16 mouse cellular contexts compared by ENCODE assay signal in genomic region chr16:93552686-93553513, GRCm38 (mm10). TPM values are rescaled to one million over a fixed set of nuclear protein-coding genes. Genes with fewer than 3 reads are reported as not detected.
DNase-seq lines count a peak whose midpoint lies in the region; ATAC-seq and TF ChIP-seq lines count a peak whose summit lies in the region.
"Had no signal": no experiment of that assay in that cellular context is flagged by ENCODE, and none has a peak within 500 bp of the region (broad histone marks: within the 10 kb centered on the region; RNA-seq: fewer than 3 reads in every experiment).

No protein-coding gene starts in this region.

- H3K9ac ChIP-seq in limb, embryonic 14.5 days (ENCODE audit: low read depth, low read length, severe bottlenecking): no peak overlapping the region
- no peak overlapping the region for H3K9ac ChIP-seq in hindbrain, postnatal 0 days (replicated peaks; ENCODE audit: low read length)
- H3K9ac ChIP-seq: intestine, embryonic 15.5 days; limb, embryonic 13.5 days had no signal

- TF ChIP-seq CTCF in hindbrain, postnatal 0 days (IDR thresholded peaks at IDR 0.05; ENCODE audit: low read depth): no peak

- no peak for TF ChIP-seq POLR2A in limb, embryonic 14.5 days (IDR thresholded peaks at IDR 0.05; ENCODE audit: borderline replicate concordance, extremely low read depth, insufficient read depth, insufficient read length)

- DNase-seq in CD4-positive, CD25-positive, alpha-beta regulatory T cell, adult 2 months (ENCODE audit: low read depth, low spot score): peak; percentile 71
- DNase-seq in embryonic facial prominence, embryonic 10.5 days (ENCODE audit: low spot score): no peak
- DNase-seq in limb, embryonic 14.5 days (ENCODE audit: low spot score): no peak
- peak; percentile 47 to 58 for DNase-seq in spleen, postnatal 36 days (ENCODE audit: low spot score in 2 of 2)
- no peak for DNase-seq in kidney, postnatal 4 days
- DNase-seq in hindbrain, postnatal 0 days (ENCODE audit: low spot score): no peak
- no peak for DNase-seq in hindbrain, embryonic 10.5 days (ENCODE audit: low spot score)
- DNase-seq: cerebellum, adult 2 months; heart, adult 11 months; kidney, postnatal 36 days; lung, postnatal 10 days; right cerebral cortex, postnatal 14 days had no signal

- peaks cover 33% of the 10 kb centered on the region for H3K4me1 ChIP-seq in embryonic facial prominence, embryonic 10.5 days
- peaks cover 4% of the 10 kb centered on the region; the same call in 1 of the 2 replicates for H3K4me1 ChIP-seq in limb, embryonic 14.5 days (ENCODE audit: control insufficient read depth, insufficient read depth, low read length)
- no peaks in the 10 kb centered on the region for H3K4me1 ChIP-seq in hindbrain, postnatal 0 days (ENCODE audit: insufficient read depth, low read length)
- H3K4me1 ChIP-seq in hindbrain, embryonic 10.5 days (replicated peaks): peaks cover 11% of the 10 kb centered on the region
- H3K4me1 ChIP-seq: intestine, embryonic 15.5 days had no signal

- ATAC-seq in limb, embryonic 14.5 days (ENCODE audit: low FRiP score, low read depth): peak; percentile 30; the same call in 1 of the 2 replicates
- ATAC-seq in hindbrain, postnatal 0 days: no peak
- ATAC-seq in erythroid progenitor cell, adult 5-6 weeks (replicated peaks; ENCODE audit: low FRiP score, poor library complexity, severe bottlenecking): no peak
- ATAC-seq: intestine, embryonic 15.5 days; midbrain, embryonic 16.5 days had no signal

- no peaks in the 10 kb centered on the region for H3K27me3 ChIP-seq in embryonic facial prominence, embryonic 10.5 days (replicated peaks; ENCODE audit: low read depth, poor library complexity, severe bottlenecking)
- no peaks in the 10 kb centered on the region for H3K27me3 ChIP-seq in limb, embryonic 14.5 days (ENCODE audit: control insufficient read depth, insufficient read depth, low read length)
- H3K27me3 ChIP-seq in hindbrain, postnatal 0 days (ENCODE audit: insufficient read depth, low read length): no peaks in the 10 kb centered on the region
- H3K27me3 ChIP-seq in hindbrain, embryonic 10.5 days (ENCODE audit: insufficient read depth, poor library complexity, severe bottlenecking): 0 out of 2 replicates have a peak, but pooled peaks cover 4% of the 10 kb centered on the region
- H3K27me3 ChIP-seq: intestine, embryonic 15.5 days had no signal

- H3K4me2 ChIP-seq in limb, embryonic 14.5 days (replicated peaks; ENCODE audit: low read depth, low read length, severe bottlenecking): no peak overlapping the region
- no peak overlapping the region for H3K4me2 ChIP-seq in hindbrain, postnatal 0 days (ENCODE audit: low read depth, low read length)
- H3K4me2 ChIP-seq: intestine, embryonic 15.5 days; limb, embryonic 13.5 days had no signal

- no peak overlapping the region for H3K4me3 ChIP-seq in embryonic facial prominence, embryonic 10.5 days
- H3K4me3 ChIP-seq in limb, embryonic 14.5 days (replicated peaks; ENCODE audit: low read length): no peak overlapping the region
- H3K4me3 ChIP-seq in hindbrain, postnatal 0 days (ENCODE audit: low read length): no peak overlapping the region
- no peak overlapping the region for H3K4me3 ChIP-seq in hindbrain, embryonic 10.5 days
- H3K4me3 ChIP-seq: intestine, embryonic 15.5 days; limb, embryonic 13.5 days had no signal

- H3K27ac ChIP-seq in embryonic facial prominence, embryonic 10.5 days (replicated peaks): peak overlapping the region; percentile 62
- H3K27ac ChIP-seq in limb, embryonic 14.5 days (replicated peaks; ENCODE audit: low read depth, low read length): no peak overlapping the region
- H3K27ac ChIP-seq in hindbrain, postnatal 0 days: no peak overlapping the region
- no peak overlapping the region; the same call in none of the 2 replicates for H3K27ac ChIP-seq in hindbrain, embryonic 10.5 days
- H3K27ac ChIP-seq: intestine, embryonic 15.5 days; limb, embryonic 13.5 days had no signal

- 84% methylated on average over 12 of the region's 12 CpGs for WGBS in embryonic facial prominence, embryonic 10.5 days
- WGBS in limb, embryonic 14.5 days: 65% methylated on average over 12 of the region's 12 CpGs
- WGBS in hindbrain, postnatal 0 days: 86% methylated on average over 12 of the region's 12 CpGs
- WGBS in hindbrain, embryonic 10.5 days: 88% methylated on average over 12 of the region's 12 CpGs

- H3K9me3 ChIP-seq in embryonic facial prominence, embryonic 10.5 days: no peaks in the 10 kb centered on the region
- H3K9me3 ChIP-seq in limb, embryonic 14.5 days (ENCODE audit: control insufficient read depth, low read length): no peaks in the 10 kb centered on the region
- H3K9me3 ChIP-seq in hindbrain, postnatal 0 days (ENCODE audit: low read length): no peaks in the 10 kb centered on the region
- H3K9me3 ChIP-seq in hindbrain, embryonic 10.5 days: no peaks in the 10 kb centered on the region
- H3K9me3 ChIP-seq: intestine, embryonic 15.5 days; limb, embryonic 13.5 days had no signal

- H3K36me3 ChIP-seq in embryonic facial prominence, embryonic 10.5 days (replicated peaks): no peaks in the 10 kb centered on the region
- H3K36me3 ChIP-seq in limb, embryonic 14.5 days (ENCODE audit: control insufficient read depth, insufficient read depth, low read length): no peaks in the 10 kb centered on the region
- H3K36me3 ChIP-seq in hindbrain, postnatal 0 days (ENCODE audit: insufficient read depth, low read length): no peaks in the 10 kb centered on the region
- H3K36me3 ChIP-seq in hindbrain, embryonic 10.5 days: no peaks in the 10 kb centered on the region
- H3K36me3 ChIP-seq: intestine, embryonic 15.5 days; limb, embryonic 13.5 days had no signal

RNA-seq across cellular contexts. Expression of gene Setd4, which starts 51.0 kb away (rescaled TPM):
- polyA plus RNA-seq in embryonic facial prominence, embryonic 10.5 days (2016; fragmentation: Nextera tagmentation; extraction: Ambion mirVana): 15.6 and 17.7 TPM in 2 replicates
- 17.1 and 19.9 TPM in 2 replicates for polyA plus RNA-seq in limb, embryonic 14.5 days (2012; rRNA removed)
- polyA plus RNA-seq in limb, embryonic 14.5 days (2014; fragmentation: Nextera tagmentation; extraction: Ambion mirVana): 11.7 and 12.9 TPM in 2 replicates
- 10.3 and 29.0 TPM in 2 replicates for total RNA-seq in hindbrain, postnatal 0 days (2014; rRNA removed)
- polyA plus RNA-seq in hindbrain, postnatal 0 days (2015; fragmentation: Nextera tagmentation; extraction: Ambion mirVana): 13.4 and 13.8 TPM in 2 replicates
- 11.4 and 14.3 TPM in 2 replicates for polyA plus RNA-seq in hindbrain, embryonic 10.5 days (2016; fragmentation: Nextera tagmentation; extraction: Ambion mirVana)
- 27.7 and 32.8 TPM in 2 replicates for total RNA-seq in erythroid progenitor cell, adult 5-6 weeks (2015; ENCODE audit: low replicate concordance)
- total RNA-seq in erythroid progenitor cell, adult 5-6 weeks (2017; ENCODE audit: low replicate concordance): 5.9 and 8.1 TPM in 2 replicates

RNA-seq across cellular contexts. Expression of gene Cbr1, which starts 52.8 kb away (rescaled TPM):
- 97.5 and 111 TPM in 2 replicates for polyA plus RNA-seq in embryonic facial prominence, embryonic 10.5 days (2016; fragmentation: Nextera tagmentation; extraction: Ambion mirVana)
- 121 and 124 TPM in 2 replicates for polyA plus RNA-seq in limb, embryonic 14.5 days (2012; rRNA removed)
- polyA plus RNA-seq in limb, embryonic 14.5 days (2014; fragmentation: Nextera tagmentation; extraction: Ambion mirVana): 82.9 and 94.5 TPM in 2 replicates
- total RNA-seq in hindbrain, postnatal 0 days (2014; rRNA removed): 76.3 and 96.9 TPM in 2 replicates
- polyA plus RNA-seq in hindbrain, postnatal 0 days (2015; fragmentation: Nextera tagmentation; extraction: Ambion mirVana): 113 and 119 TPM in 2 replicates
- polyA plus RNA-seq in hindbrain, embryonic 10.5 days (2016; fragmentation: Nextera tagmentation; extraction: Ambion mirVana): 85.4 and 103 TPM in 2 replicates
- 15.1 and 22.2 TPM in 2 replicates for total RNA-seq in erythroid progenitor cell, adult 5-6 weeks (2015; ENCODE audit: low replicate concordance)
- total RNA-seq in erythroid progenitor cell, adult 5-6 weeks (2017; ENCODE audit: low replicate concordance): 15.9 and 24.0 TPM in 2 replicates

Comparison
In these comparisons a context has a peak if more than half of its experiments do, and no peak if none do; other contexts are left out.
1. DNase-seq: peak in CD4-positive, CD25-positive, alpha-beta regulatory T cell, adult 2 months (single experiment) and spleen, postnatal 36 days (2 of 2); none in embryonic facial prominence, embryonic 10.5 days (single experiment), limb, embryonic 14.5 days (single experiment), kidney, postnatal 4 days (0 of 2), hindbrain, postnatal 0 days (single experiment) and hindbrain, embryonic 10.5 days (single experiment).